Mouse (Mus musculus): ENCODE results near the gene Bnip2.

DNA sequence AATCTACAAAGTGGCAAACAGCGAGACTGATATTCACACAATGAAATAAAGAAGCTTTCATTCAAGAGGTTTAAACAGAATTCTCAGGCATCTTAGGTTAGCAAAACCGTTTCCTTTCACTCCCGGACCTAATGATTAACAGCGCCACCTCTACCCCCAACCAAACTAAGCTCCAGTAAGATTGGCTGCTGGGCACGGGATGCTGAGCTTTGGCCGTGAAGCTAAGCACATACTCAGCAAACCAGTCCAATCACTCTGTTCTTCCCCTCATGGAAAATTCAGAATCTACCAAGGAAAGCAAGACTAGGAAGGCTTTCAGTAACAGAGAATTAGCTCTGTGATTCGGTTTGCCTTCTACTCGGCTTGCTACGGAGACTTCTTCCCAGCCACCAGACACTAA, 43.8 kb downstream of the Bnip2 start:
- TF ChIP-seq CTCF (IDR thresholded peaks at IDR 0.05; ENCODE audit: low read depth, low read length) (no peak), POLR2A (IDR thresholded peaks at IDR 0.05; ENCODE audit: extremely low read depth, insufficient read depth, low read length) (no peak)
